Mouse (Mus musculus): ENCODE data around the gene H2-K1. TPM values are rescaled to one million over a fixed set of nuclear protein-coding genes. Genes with fewer than 3 reads are reported as not detected.

H2-K1 gene
- polyA plus RNA-seq, 1 experiment from 2014 or later = 307 TPM

DNA sequence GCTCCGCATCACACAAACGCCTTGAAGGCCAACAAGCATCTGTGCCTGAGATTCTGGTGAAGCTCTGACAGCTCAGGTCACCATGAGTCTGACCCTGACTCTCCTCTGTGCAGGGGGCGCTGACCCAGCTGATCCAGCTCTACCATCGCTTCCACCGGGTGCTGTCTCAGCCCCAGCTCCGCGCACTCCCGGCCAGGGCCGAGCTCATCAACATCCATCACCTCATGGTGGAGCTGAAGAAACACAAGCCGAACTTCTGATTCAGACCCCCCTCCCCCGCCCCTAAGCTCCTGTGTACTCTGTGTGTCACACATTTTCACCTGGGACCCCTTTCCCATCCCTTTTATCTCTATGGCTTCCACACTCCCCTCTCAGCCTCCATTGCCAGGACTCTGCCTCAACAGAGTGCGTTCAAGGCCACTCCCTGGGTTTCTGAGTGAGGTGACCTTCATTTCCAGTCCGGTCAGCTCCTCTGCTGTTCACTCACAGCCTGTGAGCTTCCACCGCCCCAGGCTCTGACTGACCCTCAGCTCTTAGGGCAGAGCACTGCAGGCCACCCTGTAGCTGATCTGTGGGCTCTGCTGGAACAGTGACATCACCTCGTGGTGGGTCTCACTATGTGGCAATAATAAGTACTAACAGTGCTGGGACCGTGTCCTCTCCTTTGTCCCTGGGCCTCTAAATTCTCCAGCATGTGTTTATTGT is 34.1 kb downstream of the H2-K1 start:
- Histone ChIP-seq H3K9me3 (ENCODE audit: control insufficient read depth, low read length) (no peaks in the 10 kb centered on the region), H3K4me3 (ENCODE audit: low read length) (no peak overlapping the region), H3K4me1 (ENCODE audit: control insufficient read depth, insufficient read depth, low read length) (no peaks in the 10 kb centered on the region), H3K36me3 (ENCODE audit: control insufficient read depth, insufficient read depth, low read length) (peaks cover 5% of the 10 kb centered on the region), H3K9ac (ENCODE audit: low read depth, low read length) (no peak overlapping the region), H3K4me2 (ENCODE audit: low read depth, low read length) (no peak overlapping the region), H3K27me3 (replicated peaks; ENCODE audit: control insufficient read depth, insufficient read depth, low read length) (no peaks in the 10 kb centered on the region), H3K27ac (ENCODE audit: low read length) (no peak overlapping the region)
- 87% methylated on average over 16 of the region's 16 CpGs for WGBS
- ATAC-seq = no peak

DNA sequence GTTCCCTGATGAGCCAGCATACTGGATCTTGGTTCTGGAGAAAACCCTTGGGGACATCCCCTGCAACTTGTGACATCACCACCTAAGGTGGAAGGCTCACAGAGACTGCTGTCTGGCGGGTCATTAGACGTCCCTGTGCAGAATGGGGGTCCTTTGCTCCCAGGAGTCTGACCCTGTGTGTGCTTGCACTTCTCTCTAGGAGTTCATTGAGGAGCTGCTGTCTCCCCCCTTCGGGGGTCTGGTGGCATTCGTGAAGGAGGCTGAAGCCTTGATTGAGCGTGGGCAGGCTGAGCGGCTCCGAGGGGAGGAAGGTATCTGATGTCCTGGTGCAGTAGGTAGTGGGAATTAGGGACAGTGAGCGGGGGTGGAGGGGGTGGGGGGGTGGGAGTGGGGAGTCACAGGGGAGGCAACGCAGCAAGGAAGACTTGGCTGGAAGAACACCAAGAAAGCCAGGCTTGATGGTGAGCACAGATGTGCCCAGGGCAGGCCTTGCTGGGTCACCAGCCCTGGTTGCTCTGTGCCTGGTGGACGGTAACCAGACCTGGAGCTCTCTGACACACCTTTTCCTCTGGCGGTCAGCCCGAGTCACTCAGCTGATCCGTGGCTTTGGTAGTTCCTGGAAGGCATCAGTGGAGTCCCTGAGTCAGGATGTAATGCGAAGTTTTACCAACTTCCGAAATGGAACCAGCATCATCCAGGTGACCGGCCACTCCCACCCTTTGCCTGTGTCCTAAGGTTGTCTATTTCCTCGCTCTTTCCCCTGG is 34.9 kb downstream of the H2-K1 start:
- H3K9me3 ChIP-seq (ENCODE audit: control insufficient read depth, low read length) = no peaks in the 10 kb centered on the region
- H3K36me3 ChIP-seq (ENCODE audit: control insufficient read depth, insufficient read depth, low read length) = peaks cover 5% of the 10 kb centered on the region
- WGBS = 92% methylated on average over 17 of the region's 17 CpGs
- H3K4me3 ChIP-seq (ENCODE audit: low read length) = no peak overlapping the region
- no peaks in the 10 kb centered on the region for H3K4me1 ChIP-seq (ENCODE audit: control insufficient read depth, insufficient read depth, low read length)
- no peaks in the 10 kb centered on the region for H3K27me3 ChIP-seq (replicated peaks; ENCODE audit: control insufficient read depth, insufficient read depth, low read length)
- ATAC-seq = no peak
- H3K9ac ChIP-seq (ENCODE audit: low read depth, low read length) = no peak overlapping the region
- H3K4me2 ChIP-seq (ENCODE audit: low read depth, low read length) = no peak overlapping the region
- no peak overlapping the region for H3K27ac ChIP-seq (ENCODE audit: low read length)

DNA sequence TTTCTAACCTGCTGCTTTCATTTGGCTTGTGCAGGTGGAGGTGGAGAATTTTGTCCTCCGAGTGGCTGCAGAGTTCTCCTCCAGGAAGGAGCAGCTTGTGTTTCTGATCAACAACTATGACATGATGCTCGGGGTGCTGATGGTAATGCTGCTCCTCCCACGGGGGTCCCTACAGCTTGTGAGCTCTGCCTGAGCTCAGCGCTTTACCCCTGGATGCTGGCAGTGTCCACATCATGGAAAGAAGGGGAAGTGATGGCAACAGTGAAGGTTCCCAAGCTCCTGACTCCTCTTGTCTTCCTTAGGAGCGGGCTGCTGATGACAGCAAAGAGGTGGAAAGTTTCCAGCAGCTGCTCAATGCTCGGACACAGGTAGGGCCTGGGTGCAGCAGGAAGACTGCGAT is 37.3 kb downstream of the H2-K1 start:
- no peaks in the 10 kb centered on the region for H3K4me1 ChIP-seq (ENCODE audit: control insufficient read depth, insufficient read depth, low read length)
- peaks cover 11% of the 10 kb centered on the region for H3K36me3 ChIP-seq (ENCODE audit: control insufficient read depth, insufficient read depth, low read length)
- whole genome bisulfite sequencing = 94% methylated on average over 7 of the region's 7 CpGs
- H3K4me2 ChIP-seq (ENCODE audit: low read depth, low read length) = no peak overlapping the region
- H3K27me3 ChIP-seq (replicated peaks; ENCODE audit: control insufficient read depth, insufficient read depth, low read length) = no peaks in the 10 kb centered on the region
- H3K27ac ChIP-seq (ENCODE audit: low read length) = no peak overlapping the region
- no peak for ATAC-seq
- no peak overlapping the region for H3K4me3 ChIP-seq (ENCODE audit: low read length)
- no peak overlapping the region for H3K9ac ChIP-seq (ENCODE audit: low read depth, low read length)
- H3K9me3 ChIP-seq (ENCODE audit: control insufficient read depth, low read length) = no peaks in the 10 kb centered on the region

DNA sequence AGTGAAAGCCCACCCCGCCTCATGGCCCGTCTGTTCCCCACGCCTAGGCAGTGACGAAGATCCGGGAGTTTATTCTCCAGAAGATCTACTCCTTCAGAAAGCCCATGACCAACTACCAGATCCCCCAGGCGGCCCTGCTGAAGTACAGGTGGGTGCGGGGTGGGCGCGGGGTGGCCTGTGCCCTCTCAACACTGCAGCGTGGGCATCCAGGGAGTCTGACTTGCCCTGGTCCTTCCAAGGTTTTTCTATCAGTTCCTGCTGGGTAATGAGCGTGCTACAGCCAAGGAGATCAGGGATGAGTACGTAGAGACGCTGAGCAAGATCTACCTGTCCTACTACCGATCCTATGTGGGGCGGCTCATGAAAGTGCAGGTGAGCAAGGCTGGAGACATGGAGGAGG is 40.2 kb downstream of the H2-K1 start:
- Histone ChIP-seq H3K36me3 (ENCODE audit: control insufficient read depth, insufficient read depth, low read length) (peaks cover 11% of the 10 kb centered on the region; the same call in 1 of the 2 replicates), H3K4me2 (ENCODE audit: low read depth, low read length) (no peak overlapping the region), H3K27ac (ENCODE audit: low read length) (no peak overlapping the region), H3K27me3 (replicated peaks; ENCODE audit: control insufficient read depth, insufficient read depth, low read length) (no peaks in the 10 kb centered on the region), H3K4me1 (ENCODE audit: control insufficient read depth, insufficient read depth, low read length) (peaks cover 6% of the 10 kb centered on the region), H3K9ac (ENCODE audit: low read depth, low read length) (no peak overlapping the region), H3K4me3 (ENCODE audit: low read length) (no peak overlapping the region), H3K9me3 (ENCODE audit: control insufficient read depth, low read length) (no peaks in the 10 kb centered on the region)
- ATAC-seq = no peak
- WGBS = 93% methylated on average over 15 of the region's 15 CpGs

DNA sequence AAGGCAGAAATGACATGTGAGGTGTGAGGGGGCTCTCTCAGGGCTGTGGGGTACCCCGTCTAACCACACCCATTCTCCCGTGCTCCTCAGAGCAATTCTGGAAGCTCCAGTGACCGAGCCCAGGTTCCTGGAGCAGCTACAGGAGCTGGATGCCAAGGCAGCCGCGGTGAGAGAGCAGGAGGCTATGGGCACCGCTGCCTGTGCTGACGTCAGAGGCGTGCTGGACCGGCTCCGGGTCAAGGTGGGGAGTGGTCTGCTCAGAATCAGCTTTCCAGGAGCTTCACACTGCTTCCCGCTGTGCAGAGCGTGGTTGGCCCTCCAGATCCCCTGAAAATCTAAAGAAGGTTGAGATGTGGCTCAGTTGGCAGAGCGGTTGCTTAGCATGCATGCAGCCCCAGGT is 41.0 kb downstream of the H2-K1 start:
- no peak overlapping the region for H3K4me3 ChIP-seq (ENCODE audit: low read length)
- H3K4me2 ChIP-seq (ENCODE audit: low read depth, low read length) = no peak overlapping the region
- no peak overlapping the region for H3K9ac ChIP-seq (ENCODE audit: low read depth, low read length)
- ATAC-seq = no peak
- H3K4me1 ChIP-seq (ENCODE audit: control insufficient read depth, insufficient read depth, low read length) = peaks cover 12% of the 10 kb centered on the region
- H3K9me3 ChIP-seq (ENCODE audit: control insufficient read depth, low read length) = no peaks in the 10 kb centered on the region
- no peaks in the 10 kb centered on the region for H3K27me3 ChIP-seq (replicated peaks; ENCODE audit: control insufficient read depth, insufficient read depth, low read length)
- peaks cover 11% of the 10 kb centered on the region; the same call in 1 of the 2 replicates for H3K36me3 ChIP-seq (ENCODE audit: control insufficient read depth, insufficient read depth, low read length)
- H3K27ac ChIP-seq (ENCODE audit: low read length) = no peak overlapping the region
- WGBS = 96% methylated on average over 13 of the region's 13 CpGs

DNA sequence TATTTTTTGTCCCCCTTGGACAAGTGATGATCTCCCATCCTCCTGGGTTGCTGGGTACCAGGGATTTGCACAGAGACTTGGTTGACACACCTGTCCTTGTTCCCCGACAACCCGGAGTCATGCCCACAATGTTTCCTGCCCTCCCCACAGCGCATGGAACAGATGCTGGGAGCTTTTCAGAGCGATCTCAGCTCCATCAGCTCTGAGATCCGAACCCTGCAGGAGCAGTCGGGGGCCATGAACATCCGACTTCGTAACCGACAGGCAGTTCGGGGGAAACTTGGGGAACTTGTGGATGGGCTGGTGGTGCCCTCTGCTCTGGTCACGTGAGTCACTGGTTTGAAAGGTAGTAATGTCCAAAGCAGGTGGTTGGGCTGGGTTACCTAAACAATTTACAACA is 41.7 kb downstream of the H2-K1 start:
- Histone ChIP-seq H3K4me1 (ENCODE audit: control insufficient read depth, insufficient read depth, low read length) (peaks cover 19% of the 10 kb centered on the region), H3K4me3 (ENCODE audit: low read length) (no peak overlapping the region), H3K4me2 (ENCODE audit: low read depth, low read length) (no peak overlapping the region), H3K36me3 (ENCODE audit: control insufficient read depth, insufficient read depth, low read length) (peaks cover 11% of the 10 kb centered on the region; the same call in 1 of the 2 replicates), H3K27me3 (replicated peaks; ENCODE audit: control insufficient read depth, insufficient read depth, low read length) (no peaks in the 10 kb centered on the region), H3K9ac (ENCODE audit: low read depth, low read length) (no peak overlapping the region), H3K9me3 (ENCODE audit: control insufficient read depth, low read length) (no peaks in the 10 kb centered on the region), H3K27ac (ENCODE audit: low read length) (no peak overlapping the region)
- WGBS = 94% methylated on average over 11 of the region's 11 CpGs
- no peak for ATAC-seq

DNA sequence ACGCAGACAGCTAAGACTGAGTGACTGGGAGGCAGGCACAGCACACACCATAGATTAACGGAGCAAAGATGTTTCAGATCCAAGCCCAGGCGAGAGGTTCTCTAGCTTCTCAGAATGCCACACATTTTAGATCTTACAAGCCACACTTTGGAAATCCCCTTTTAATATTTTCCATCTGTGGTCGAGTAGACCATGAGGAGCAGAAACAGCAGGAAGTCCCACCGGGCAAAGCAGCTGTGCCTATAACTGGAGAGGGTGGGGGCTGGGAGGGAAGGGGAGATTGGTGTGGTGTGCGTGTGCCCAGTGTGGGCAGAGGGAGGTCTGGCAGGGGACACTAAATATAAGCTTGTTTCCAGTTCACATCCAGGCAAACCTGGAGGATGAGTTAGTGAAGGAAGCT is 42.7 kb downstream of the H2-K1 start:
- no peak overlapping the region for H3K4me3 ChIP-seq (ENCODE audit: low read length)
- H3K9ac ChIP-seq (ENCODE audit: low read depth, low read length) = no peak overlapping the region
- H3K4me2 ChIP-seq (ENCODE audit: low read depth, low read length) = no peak overlapping the region
- H3K4me1 ChIP-seq (ENCODE audit: control insufficient read depth, insufficient read depth, low read length) = peaks cover 28% of the 10 kb centered on the region
- H3K27me3 ChIP-seq (replicated peaks; ENCODE audit: control insufficient read depth, insufficient read depth, low read length) = no peaks in the 10 kb centered on the region
- no peaks in the 10 kb centered on the region for H3K9me3 ChIP-seq (ENCODE audit: control insufficient read depth, low read length)
- peaks cover 7% of the 10 kb centered on the region; the same call in 1 of the 2 replicates for H3K36me3 ChIP-seq (ENCODE audit: control insufficient read depth, insufficient read depth, low read length)
- 88% methylated on average over 6 of the region's 6 CpGs for WGBS
- H3K27ac ChIP-seq (ENCODE audit: low read length) = no peak overlapping the region
- no peak for ATAC-seq

DNA sequence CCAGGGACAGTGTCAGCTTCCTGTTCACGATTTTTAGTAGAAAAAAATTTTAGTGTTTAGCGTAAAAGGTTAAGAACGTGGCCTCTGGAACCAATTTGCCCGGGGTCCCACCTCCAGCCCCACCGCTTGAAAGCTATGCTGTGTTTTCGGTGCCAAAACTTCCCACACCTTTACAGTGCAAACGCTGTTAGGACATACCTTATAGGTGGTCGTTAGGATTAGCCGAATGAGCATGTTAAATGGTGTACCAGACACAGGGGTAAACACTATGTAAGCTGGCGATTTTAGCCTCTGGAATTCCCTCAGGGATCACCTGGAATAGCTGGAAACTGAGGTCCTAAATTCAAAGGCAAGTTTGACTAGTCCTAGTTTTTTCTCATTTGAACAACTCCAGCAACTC is 43.8 kb downstream of the H2-K1 start:
- no peak for ATAC-seq
- peak overlapping the region; percentile 91 for H3K27ac ChIP-seq (ENCODE audit: low read length)
- H3K27me3 ChIP-seq (replicated peaks; ENCODE audit: control insufficient read depth, insufficient read depth, low read length) = no peaks in the 10 kb centered on the region
- WGBS = 8% methylated on average over 10 of the region's 10 CpGs
- no peaks in the 10 kb centered on the region for H3K9me3 ChIP-seq (ENCODE audit: control insufficient read depth, low read length)
- peak overlapping the region; percentile 84 for H3K9ac ChIP-seq (ENCODE audit: low read depth, low read length)
- peaks cover 35% of the 10 kb centered on the region for H3K4me1 ChIP-seq (ENCODE audit: control insufficient read depth, insufficient read depth, low read length)
- H3K4me3 ChIP-seq (ENCODE audit: low read length) = peak overlapping the region; percentile 84
- H3K4me2 ChIP-seq (ENCODE audit: low read depth, low read length) = peak overlapping the region; percentile 89
- peaks cover 7% of the 10 kb centered on the region; the same call in 1 of the 2 replicates for H3K36me3 ChIP-seq (ENCODE audit: control insufficient read depth, insufficient read depth, low read length)

DNA sequence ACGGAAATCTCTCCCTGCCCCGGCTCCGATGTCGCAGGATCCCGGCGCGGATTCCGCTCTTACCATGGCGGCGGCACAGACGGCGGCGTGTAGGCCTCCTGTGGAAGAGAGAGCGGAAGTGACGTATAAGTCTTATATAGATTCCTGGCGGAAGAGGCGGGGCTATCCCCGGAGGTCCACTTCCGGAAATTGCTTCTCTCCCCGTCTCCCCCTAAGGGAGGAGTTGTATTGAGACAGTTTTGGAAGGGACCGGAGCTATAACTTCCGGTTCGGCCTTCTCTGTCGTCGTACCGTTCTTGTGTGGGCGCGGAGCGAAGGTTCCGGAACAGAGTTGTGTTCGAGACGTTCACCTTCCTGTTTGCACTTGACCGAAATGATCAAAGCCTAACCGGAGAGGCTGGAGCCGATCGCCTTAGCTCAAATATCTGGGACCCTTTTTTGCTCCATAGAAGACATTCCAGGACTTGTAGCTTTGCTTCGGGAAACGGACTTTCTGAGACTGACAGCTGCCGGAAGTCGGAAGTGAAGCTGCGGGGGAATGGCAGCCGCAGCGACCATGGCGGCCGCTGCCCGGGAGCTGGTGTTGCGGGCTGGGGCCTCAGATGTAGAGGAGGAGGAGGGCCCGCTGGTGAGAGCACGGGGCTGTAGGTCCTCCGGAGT is 44.5 kb downstream of the H2-K1 start, which contains the start of the genes Vps52 and Rps18:
TSS of gene Vps52 (plus strand) at position 258 of the 660 bp plus-strand sequence.
TSS of gene Rps18 (minus strand) at position 447 of the 660 bp plus-strand sequence.
- H3K4me1 ChIP-seq (ENCODE audit: control insufficient read depth, insufficient read depth, low read length) = peaks cover 38% of the 10 kb centered on the region
- H3K4me2 ChIP-seq (ENCODE audit: low read depth, low read length) = peak within 1 kb of the TSS; percentile 89
- peak within 1 kb of the TSS; percentile 95 for H3K9ac ChIP-seq (ENCODE audit: low read depth, low read length)
- H3K36me3 ChIP-seq (ENCODE audit: control insufficient read depth, insufficient read depth, low read length) = peaks cover 5% of the 10 kb centered on the region; the same call in 1 of the 2 replicates
- H3K27ac ChIP-seq (ENCODE audit: low read length) = peak within 1 kb of the TSS; percentile 91
- ATAC-seq = peak; percentile 82
- H3K27me3 ChIP-seq (replicated peaks; ENCODE audit: control insufficient read depth, insufficient read depth, low read length) = no peaks in the 10 kb centered on the region
- H3K9me3 ChIP-seq (ENCODE audit: control insufficient read depth, low read length) = no peaks in the 10 kb centered on the region
- under 1% methylated on average over 50 of the region's 50 CpGs for WGBS
- peak within 1 kb of the TSS; percentile 84 for H3K4me3 ChIP-seq (ENCODE audit: low read length)
